Mouse (Mus musculus) frontal cortex, postnatal 25 days (tissue): Measurements from ENCODE around the gene Bckdk.
A peak's percentile ranks its signal among the peaks of the same experiment; 100 is the strongest.
"Not testable (repeated sequence)": the region's sequence is repeated elsewhere in the genome, so short reads cannot be mapped to it uniquely, and the experiment has no call there.

Source experiments
- DNase-seq, 2 experiments: peaks; one replicate each; pipeline ENCODE4 v3.0.0; 2022; ENCODE audit warnings: low spot score in 2 of 2

Gene Bckdk

DNA sequence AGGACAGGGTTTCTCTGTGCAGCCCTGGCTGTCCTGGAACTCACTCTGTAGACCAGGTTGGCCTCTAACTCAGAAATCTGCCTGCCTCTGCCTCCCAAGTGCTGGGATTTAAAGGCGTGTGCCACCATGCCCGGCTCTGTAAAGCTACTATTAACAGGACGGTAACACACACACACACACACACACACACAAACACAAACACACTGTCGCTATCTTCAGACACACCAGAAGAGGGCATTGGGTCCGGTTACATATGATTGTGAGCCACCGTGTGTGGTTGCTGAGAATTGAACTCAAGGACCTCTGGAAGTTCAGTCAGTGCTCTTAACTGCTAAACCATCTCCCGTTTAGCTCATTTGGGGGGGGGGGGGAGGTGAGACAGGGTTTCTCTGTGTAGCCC lies 8.0 kb upstream of the Bckdk start:
- DNase-seq: not testable (repeated sequence)

GRCm38 (mm10) chr7:127896384-127896783 lies 7.5 kb upstream of the Bckdk start:
- DNase-seq: no peak

DNA sequence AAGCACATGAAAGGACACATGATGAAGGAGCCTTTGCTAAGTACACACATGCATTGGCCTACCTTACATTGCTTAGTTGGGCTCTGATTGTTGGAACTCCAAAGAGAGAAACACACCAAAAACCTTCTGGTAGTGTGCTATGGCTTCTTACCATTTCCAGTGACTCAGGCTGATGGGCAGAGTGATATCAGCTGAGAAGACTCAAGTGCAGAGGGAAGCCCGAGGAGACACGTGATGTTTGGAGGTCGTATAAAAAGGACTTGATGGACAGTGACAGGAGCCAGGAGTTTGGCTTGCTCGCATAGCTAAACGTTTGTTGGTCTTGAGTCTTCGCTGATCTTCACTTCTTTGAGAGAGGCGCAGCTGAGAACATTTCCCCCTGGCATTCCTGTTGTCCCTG lies 6.3 kb upstream of the Bckdk start:
- DNase-seq: no peak

- no peak for DNase-seq
Observed at GRCm38 (mm10) chr7:127898179-127898956, 5.5 kb upstream of the Bckdk start.

- DNase-seq: no peak
Observed at GRCm38 (mm10) chr7:127899997-127900396, 3.9 kb upstream of the Bckdk start.

DNA sequence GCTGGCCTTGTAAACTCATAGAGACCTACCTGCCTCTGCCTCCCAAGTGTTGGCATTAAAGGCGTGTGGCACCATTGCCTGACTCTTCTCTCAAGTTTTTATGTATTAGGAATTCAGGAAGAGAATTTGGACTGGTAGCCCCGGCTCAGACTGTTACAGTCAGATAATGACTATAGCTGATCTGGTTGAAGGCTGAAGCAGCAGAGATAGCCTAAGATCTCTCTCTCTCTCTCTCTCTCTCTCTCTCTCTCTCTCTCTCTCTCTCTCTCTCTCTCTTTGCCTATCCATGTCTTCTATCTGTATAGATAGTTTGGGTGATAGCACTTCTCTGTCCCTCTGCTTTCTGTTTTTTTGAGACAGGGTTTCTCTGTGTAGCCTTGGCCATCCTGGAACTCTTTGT lies 2.1 kb upstream of the Bckdk start:
- no peak for DNase-seq

DNA sequence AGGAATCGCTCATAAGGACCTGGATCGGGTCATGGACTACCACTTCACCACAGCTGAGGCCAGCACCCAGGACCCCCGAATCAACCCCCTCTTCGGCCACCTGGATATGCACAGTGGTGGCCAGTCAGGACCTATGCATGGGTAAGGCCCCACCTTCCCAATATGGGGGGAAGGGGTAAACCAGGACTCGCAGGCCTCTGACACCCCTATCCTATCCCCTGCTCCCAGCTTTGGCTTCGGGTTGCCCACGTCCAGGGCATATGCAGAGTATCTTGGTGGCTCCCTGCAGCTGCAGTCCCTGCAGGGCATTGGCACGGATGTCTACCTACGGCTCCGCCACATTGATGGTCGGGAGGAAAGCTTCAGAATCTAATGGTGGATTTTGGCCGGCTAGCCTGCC lies 4.1 kb downstream of the Bckdk start:
- no peak for DNase-seq

DNA sequence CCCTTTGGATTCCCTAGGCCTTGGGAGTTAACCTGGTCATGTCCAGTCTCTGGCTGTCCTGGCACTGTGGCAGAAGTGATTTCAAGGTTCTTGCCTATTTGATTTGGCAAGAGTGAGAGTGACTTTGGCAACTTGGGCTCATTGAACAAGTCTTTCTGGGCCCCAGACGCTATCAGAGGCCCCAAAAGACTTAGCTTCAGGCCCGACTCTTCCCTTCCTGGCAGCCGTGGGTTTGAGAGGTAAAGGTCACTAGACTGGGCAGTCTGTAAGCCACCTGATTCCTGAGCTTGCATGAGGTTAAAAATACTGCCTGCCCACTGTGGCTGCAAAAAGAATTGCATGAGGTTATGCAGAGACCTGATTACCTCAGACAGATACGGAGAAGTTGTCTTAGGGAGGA lies 4.8 kb downstream of the Bckdk start:
- no peak for DNase-seq

DNA sequence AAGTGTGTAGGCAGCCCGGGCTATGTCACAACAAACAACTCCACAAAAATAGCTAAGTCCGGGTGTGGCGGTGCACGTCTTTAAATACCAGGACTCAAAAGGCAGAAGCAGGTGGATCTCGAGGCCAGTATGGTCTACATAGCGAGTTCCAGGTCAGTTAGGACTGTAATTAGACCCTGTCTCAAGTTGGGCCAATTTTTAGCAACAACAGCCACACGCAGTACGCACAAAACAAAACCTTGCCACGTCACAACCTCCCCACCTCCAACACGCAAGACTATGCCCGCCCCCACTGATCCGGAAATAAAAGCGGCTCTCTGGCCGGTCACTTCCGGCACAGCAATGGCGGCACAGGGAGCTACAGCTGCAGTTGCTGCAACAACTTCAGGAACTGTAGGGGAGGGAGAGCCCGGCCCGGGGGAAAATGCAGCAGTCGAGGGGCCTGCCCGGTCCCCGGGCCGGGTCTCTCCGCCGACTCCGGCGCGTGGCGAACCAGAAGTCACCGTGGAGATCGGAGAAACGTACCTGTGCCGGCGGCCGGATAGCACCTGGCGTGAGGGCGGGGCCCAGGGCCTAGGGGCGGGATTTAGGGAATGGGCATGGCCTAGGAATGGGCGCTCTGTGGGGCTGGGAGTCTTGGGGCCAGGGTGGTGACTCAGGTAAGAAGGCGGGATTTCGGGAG lies 8.4 kb downstream of the Bckdk start, which contains the start of gene Kat8:
Kat8 (plus strand) TSS at position 327 of the 682 bp plus-strand sequence.
- DNase-seq: peak; percentile 60 to 80

GRCm38 (mm10) chr7:127912938-127913337 lies 9.1 kb downstream of the Bckdk start:
- DNase-seq: no peak

DNA sequence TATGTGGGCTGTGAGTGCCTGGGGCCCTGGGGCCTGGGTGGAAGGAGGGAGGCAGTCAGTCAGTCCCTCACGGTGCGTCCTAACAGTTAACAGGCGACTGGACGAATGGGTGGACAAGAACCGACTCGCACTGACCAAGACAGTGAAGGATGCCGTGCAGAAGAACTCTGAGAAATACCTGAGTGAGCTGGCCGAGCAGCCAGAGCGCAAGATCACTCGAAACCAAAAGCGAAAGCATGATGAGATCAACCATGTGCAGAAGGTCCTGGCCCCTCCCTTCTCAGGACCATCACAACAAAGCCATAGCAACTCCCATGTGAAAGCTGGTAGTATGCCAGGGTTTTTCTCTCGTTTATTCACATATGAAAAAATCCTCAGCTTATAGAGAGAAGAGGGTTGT lies 11.4 kb downstream of the Bckdk start:
- no peak for DNase-seq

DNA sequence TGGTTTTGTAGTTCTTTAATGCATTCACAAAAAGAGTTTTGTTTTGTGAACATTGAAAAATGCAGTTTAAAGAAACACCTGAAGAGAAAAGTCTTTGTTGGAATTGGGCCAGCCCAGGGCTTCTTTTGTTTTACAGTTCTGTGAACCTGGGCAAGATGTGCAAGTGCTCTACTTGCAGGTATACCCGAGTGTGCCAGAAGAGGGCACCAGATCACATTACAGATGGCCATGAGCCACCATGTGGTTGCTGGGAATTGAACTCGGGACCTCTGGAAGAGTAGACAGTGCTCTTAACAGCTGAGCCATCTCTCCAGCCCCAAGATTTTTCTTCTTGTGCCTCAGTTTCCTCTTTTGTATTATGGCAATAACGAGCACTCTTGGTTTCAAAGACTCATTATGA lies 14.3 kb downstream of the Bckdk start:
- DNase-seq: no peak

DNA sequence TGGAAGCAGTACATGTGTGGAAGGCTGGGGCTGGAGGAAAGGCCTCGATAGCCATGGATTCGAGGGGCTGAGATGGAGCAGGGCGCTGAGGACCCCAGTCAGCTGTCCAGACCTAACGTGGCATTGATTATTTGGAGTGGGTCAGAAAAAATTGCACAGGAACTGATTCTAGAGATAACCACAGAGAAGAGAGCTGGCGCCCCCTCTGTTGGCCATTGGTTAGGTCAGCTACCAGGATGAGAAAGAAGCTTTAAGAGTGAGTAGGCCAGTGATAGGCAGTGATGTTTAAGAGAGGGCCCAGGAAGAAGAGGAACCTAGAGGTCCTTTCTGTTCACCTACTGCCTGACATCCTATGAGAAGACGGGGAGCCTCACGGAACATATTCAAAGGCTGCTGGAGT lies 15.4 kb downstream of the Bckdk start:
- no peak for DNase-seq

GRCm38 (mm10) chr7:127921516-127921915 lies 17.6 kb downstream of the Bckdk start:
- no peak for DNase-seq

GRCm38 (mm10) chr7:127922451-127923275 lies 18.8 kb downstream of the Bckdk start:
- no peak for DNase-seq

DNA sequence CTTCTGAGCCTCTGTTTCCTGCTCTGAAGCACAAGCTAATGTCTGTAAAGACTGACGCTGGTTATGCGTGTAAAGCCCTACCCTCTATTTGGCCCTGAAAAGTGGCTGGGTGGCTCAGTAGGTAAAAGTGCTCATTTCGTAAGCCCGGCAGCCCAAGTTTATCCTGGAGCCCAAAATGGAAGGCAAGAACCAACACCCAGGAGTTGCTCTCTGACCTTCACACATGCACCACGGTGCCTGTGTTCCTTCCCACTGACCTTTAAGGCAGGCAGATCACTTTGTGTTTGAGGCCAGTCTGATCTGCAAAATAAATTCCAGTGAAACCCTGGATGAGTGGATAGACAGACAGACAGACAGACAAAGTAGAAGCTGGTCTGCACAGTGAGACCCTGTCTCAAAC lies 19.8 kb downstream of the Bckdk start:
- no peak for DNase-seq

DNA sequence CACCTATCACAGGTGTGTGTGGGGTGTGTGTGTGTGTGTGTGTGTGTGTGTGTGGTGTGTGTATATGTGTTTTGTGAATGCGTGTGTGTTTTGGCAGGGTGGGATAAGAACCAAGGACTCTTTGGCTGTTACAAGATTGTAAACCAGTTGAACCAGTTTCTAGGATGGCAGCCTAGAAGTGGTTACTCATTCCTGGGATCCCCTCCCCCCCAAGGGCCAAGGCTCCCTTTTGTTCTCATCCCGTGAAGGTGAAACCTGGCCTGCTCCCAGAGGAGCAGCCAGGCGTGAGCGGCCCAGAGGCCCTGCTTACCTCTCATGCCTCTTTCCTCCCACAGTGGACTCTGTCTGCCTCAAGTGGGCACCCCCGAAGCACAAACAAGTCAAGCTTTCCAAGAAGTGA lies 21.4 kb downstream of the Bckdk start:
- no peak for DNase-seq

- DNase-seq: no peak
Observed at GRCm38 (mm10) chr7:127926066-127926465, 22.2 kb downstream of the Bckdk start.

GRCm38 (mm10) chr7:127926846-127927245 lies 23.0 kb downstream of the Bckdk start:
- no peak for DNase-seq

- no peak for DNase-seq
Observed at GRCm38 (mm10) chr7:127927726-127928125, 23.8 kb downstream of the Bckdk start.

DNA sequence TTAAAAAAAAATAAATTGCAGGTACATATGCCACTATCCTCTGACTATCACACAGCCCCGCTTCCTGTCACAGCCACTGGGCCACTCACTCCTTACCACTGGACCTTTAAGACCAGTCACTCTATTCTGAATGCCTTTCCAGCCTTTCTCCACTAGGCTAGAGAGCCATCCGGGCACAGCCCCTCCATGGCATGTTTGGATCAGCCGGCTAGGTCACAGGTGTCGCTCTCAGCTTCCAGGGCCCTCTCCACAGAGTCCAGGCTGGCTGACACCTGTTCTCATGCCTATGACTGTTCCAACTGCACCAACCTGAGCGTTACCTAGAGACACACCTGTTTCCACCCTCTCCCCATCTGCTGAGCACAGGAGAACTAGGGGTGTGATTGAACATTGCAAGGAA lies 24.7 kb downstream of the Bckdk start:
- DNase-seq: no peak

DNA sequence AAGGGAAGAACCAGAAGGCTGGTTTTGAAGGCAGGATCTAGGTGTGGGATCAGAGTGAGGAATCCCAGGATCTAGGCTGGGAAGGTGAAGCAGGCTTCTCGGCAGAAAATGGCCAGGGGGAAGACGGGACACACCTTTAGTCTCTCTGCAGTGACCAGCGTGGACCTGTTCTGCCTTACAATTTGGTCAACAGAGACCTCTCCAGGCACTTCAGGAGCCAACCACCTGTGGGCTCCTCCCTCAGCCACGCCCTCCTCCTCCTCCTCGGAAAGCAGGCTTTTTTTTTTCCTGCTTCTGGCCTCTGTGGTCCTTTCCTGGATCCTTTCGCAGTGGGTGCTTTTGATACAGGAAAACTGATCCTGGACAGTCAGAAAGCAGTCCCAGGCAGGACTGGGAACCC lies 26.0 kb downstream of the Bckdk start, which contains the start of gene Prss8:
Prss8 (minus strand) TSS at position 182 of the 400 bp plus-strand sequence.
- DNase-seq: no peak
